Mouse (Mus musculus) olfactory bulb, adult 2 months (tissue): ENCODE measurements around the gene Gse1. TPM values are rescaled to one million over a fixed set of nuclear protein-coding genes. Genes with fewer than 3 reads are reported as not detected.

Source experiments
- H3K27ac ChIP-seq: fragments of 200-500 bp; 2 replicates; pipeline ENCODE4 v1.5.1; 2012; ENCODE audit warnings: low read depth, low read length; ENCODE audit not compliant: insufficient read depth
- H3K4me1 ChIP-seq: fragments of 200-500 bp; 2 replicates; pipeline ENCODE4 v1.6.1; 2012; ENCODE audit warnings: low read length; ENCODE audit not compliant: control insufficient read depth, insufficient read depth
- H3K4me3 ChIP-seq: fragments of 200-500 bp; 2 replicates; pipeline ENCODE4 v1.5.1; 2012; ENCODE audit warnings: mild to moderate bottlenecking, low read depth, low read length, moderate library complexity; ENCODE audit not compliant: insufficient read depth
- CTCF ChIP-seq: fragments of 200-500 bp; IDR thresholded peaks from 2 replicates; pipeline ENCODE4 v1.5.1; 2012; ENCODE audit warnings: low read depth, mild to moderate bottlenecking, low read length, moderate library complexity; ENCODE audit not compliant: insufficient read depth
- POLR2A ChIP-seq: fragments of 200-500 bp; IDR thresholded peaks from 2 replicates; pipeline ENCODE4 v1.6.1; 2012; ENCODE audit warnings: mild to moderate bottlenecking, low read depth, low read length, moderate library complexity; ENCODE audit not compliant: insufficient read depth
- WGBS: fragments of 180-500 bp; shearing (Covaris S2); methylation state at CpG from one replicate; pipeline ENCODE4 v1.1.7; 2018; 5-methylcytosine and 5-hydroxymethylcytosine counted together
- polyA plus RNA-seq: library from polyadenylated mRNA; stranded (reverse); fragments of >200 nt; gene quantifications from 2 replicates; pipeline ENCODE4 v1.2.4, GENCODE M21; 2012; ENCODE audit warnings: low replicate concordance; ENCODE audit not compliant: missing spikeins, insufficient read depth, insufficient read length

Gse1 gene
- polyA plus RNA-seq, 1 experiment: 42.5 TPM

- 58% methylated on average over 16 of the region's 17 CpGs for WGBS
- peak overlapping the region; percentile 53 for H3K27ac ChIP-seq
- H3K4me3 ChIP-seq: no peak overlapping the region
- TF ChIP-seq POLR2A (no peak), CTCF (no peak)
- peaks cover 80% of the 10 kb centered on the region for H3K4me1 ChIP-seq
Observed at GRCm38 (mm10) chr8:120294982-120295870, 67.0 kb downstream of the Gse1 start.

DNA sequence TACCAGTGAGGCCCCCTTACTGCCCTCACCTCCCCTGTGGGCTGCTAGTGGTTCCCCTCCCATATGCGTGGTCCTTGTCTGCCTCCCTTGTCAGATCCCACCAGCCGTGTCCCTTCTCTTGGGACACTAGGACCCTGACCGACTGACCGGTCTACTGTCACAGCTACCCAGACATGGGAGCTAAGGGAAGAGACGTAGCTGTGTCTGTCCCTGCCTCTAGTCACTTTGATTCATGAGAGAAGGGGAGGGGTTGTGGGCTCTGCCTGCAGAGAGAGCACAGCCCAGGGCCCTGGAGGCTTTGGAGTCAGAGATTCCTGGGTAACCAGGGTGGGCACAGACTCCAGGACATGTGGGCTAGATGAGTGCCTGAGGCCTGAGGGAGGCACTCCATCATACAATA, 68.7 kb downstream of the Gse1 start:
- Histone ChIP-seq H3K4me1 (peaks cover 75% of the 10 kb centered on the region), H3K27ac (no peak overlapping the region), H3K4me3 (no peak overlapping the region)
- WGBS: 68% methylated on average over 5 of the region's 5 CpGs
- TF ChIP-seq CTCF (no peak), POLR2A (no peak)

- no peak overlapping the region for H3K4me3 ChIP-seq
- 53% methylated on average over 22 of the region's 22 CpGs for WGBS
- H3K27ac ChIP-seq: peak overlapping the region; percentile 2; the same call in 1 of the 2 replicates
- no peak for TF ChIP-seq POLR2A
- no peak for TF ChIP-seq CTCF
- peaks cover 72% of the 10 kb centered on the region for H3K4me1 ChIP-seq
Observed at GRCm38 (mm10) chr8:120298601-120299532, 70.6 kb downstream of the Gse1 start.

DNA sequence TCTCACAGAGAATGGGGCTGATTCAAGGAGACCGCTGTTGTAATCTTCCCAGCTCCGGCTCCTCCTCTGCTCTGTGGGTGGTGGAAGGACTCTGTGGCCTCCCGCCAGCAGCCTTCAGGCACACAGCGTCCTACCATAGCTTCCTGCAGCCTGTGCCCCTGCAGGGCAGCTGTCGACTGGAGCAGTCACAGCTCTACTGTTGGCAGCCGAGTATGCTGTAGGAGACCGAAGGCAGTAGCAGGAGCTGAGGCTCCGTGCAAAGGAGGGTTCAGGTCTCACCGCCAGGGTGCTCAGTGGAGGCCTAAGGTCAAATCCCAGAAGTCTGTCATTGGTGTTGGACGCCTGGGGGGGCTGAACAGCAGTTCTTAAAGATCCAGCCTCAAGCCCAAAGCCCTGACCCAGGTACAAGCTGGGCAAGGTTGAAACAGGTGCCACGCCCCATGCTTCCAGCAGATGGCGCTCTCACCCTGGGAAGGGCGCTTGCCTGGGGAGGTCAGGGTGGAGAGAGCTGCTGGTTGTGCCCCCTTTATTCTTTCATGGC, 72.4 kb downstream of the Gse1 start:
- Histone ChIP-seq H3K27ac (peak overlapping the region; percentile 74), H3K4me3 (no peak overlapping the region), H3K4me1 (peaks cover 64% of the 10 kb centered on the region)
- whole genome bisulfite sequencing: 4% methylated on average over 13 of the region's 13 CpGs
- TF ChIP-seq POLR2A (no peak), CTCF (peak; percentile 98)

- Histone ChIP-seq H3K27ac (peak overlapping the region; percentile 88), H3K4me1 (peaks cover 72% of the 10 kb centered on the region), H3K4me3 (no peak overlapping the region)
- TF ChIP-seq CTCF: no peak
- no peak for TF ChIP-seq POLR2A
- 54% methylated on average over 11 of the region's 11 CpGs for WGBS
Observed at GRCm38 (mm10) chr8:120302941-120303675, 74.9 kb downstream of the Gse1 start.

DNA sequence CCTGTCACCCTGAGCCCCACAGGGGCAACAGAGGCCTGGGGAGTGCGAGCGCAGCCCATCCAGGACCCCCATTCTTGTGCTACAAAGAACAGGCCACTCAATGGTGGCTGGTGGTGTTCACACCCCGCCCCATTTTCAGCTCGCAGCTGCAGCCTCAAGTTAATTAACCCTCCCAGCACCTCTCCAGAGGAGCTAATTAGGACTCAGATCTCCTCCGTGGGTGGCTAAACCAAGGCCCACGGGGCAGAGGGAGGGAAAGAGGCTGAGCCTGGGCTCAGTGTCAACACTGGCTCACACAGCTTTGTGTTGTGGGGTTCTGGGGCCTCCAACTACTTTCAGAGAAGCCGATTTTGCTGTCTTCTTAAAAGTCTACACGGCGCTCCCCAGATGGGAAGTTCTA, 75.8 kb downstream of the Gse1 start:
- 20% methylated on average over 9 of the region's 9 CpGs for WGBS
- no peak overlapping the region for H3K4me3 ChIP-seq
- TF ChIP-seq POLR2A (no peak), CTCF (no peak)
- H3K27ac ChIP-seq: peak overlapping the region; percentile 88
- H3K4me1 ChIP-seq: peaks cover 73% of the 10 kb centered on the region

DNA sequence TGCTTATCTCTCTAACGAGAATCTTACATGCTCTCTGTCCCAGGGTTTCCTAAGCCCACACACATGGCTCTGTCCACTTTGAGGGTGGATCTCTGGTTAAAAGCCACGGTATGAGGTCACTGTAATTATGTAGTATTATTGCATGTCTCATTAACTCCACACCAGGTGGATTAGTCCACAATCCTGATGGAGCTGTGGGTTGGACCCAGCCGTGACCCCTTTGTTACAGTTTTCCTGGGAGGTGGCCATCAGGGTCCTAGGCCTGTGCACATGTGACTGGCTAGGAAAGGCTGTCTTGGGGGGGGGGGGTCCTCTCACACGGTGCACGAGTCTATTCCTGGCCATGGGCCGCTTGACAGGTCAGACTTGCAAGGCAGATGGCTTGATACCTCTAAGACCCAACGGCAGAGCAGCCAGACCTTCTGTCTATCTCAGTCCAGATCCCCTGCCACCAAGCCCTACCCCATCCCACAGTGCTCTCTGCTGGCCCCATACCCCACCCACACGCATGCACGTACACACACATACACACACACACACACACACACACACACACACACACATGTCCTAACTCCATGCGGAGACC, 77.6 kb downstream of the Gse1 start:
- 80% methylated on average over 10 of the region's 10 CpGs for WGBS
- Histone ChIP-seq H3K4me3 (no peak overlapping the region), H3K4me1 (peaks cover 76% of the 10 kb centered on the region), H3K27ac (no peak overlapping the region)
- TF ChIP-seq CTCF: no peak

DNA sequence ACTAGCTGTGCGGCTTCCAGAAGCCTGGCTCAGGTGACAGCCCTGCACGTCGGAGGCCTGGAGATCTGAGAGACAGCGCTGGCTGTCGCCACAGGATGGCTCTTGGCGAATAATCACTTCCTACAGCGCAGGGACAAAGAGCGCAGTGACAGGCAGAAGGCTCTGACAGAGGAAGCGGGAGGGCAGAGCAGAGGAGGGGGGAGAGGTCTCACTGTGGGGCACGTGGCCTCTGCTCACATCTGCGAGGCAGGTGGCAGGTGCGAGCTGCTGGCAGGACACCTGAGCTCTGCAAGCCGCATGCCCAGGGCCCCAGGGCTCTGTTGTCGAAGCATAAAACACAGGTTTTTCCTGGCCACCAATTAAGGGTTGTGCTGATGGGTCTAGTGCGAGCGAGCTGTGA, 78.8 kb downstream of the Gse1 start:
- no peak for TF ChIP-seq CTCF
- peak overlapping the region; percentile 21; the same call in 1 of the 2 replicates for H3K27ac ChIP-seq
- WGBS: 36% methylated on average over 16 of the region's 16 CpGs
- H3K4me3 ChIP-seq: no peak overlapping the region
- H3K4me1 ChIP-seq: peaks cover 77% of the 10 kb centered on the region
